Mouse (Mus musculus) erythroblast, embryonic 14.5 days (primary cell): Measurements from ENCODE around the gene Nim1k.

Experiments used
- GATA1 ChIP-seq: IDR thresholded peaks from 2 replicates; pipeline ENCODE4 v1.6.1; 2012; ENCODE audit warnings: low read length, inconsistent platforms, mixed read lengths
- TAL1 ChIP-seq: IDR thresholded peaks from 3 replicates; pipeline ENCODE4 v1.6.1; 2012; ENCODE audit warnings: low read length, inconsistent platforms, mixed read lengths

- TF ChIP-seq TAL1 (no peak), GATA1 (no peak)
These were observed 45.4 kb downstream of the Nim1k start for GRCm38 (mm10) chr13:119710268-119710610.
